Mouse (Mus musculus): ENCODE data around the gene Endov.

- TF ChIP-seq POLR2A (IDR thresholded peaks at IDR 0.05; ENCODE audit: insufficient read depth, low read length) = no peak
- TF ChIP-seq CTCF (IDR thresholded peaks at IDR 0.05; ENCODE audit: low read depth, low read length) = no peak
Observed at GRCm38 (mm10) chr11:119491690-119492087, 542 bp downstream of the Endov start.
